Mouse (Mus musculus): ENCODE measurements around the gene Mllt3.
A peak's percentile ranks its signal among the peaks of the same experiment; 100 is the strongest.

Gene Mllt3

DNA sequence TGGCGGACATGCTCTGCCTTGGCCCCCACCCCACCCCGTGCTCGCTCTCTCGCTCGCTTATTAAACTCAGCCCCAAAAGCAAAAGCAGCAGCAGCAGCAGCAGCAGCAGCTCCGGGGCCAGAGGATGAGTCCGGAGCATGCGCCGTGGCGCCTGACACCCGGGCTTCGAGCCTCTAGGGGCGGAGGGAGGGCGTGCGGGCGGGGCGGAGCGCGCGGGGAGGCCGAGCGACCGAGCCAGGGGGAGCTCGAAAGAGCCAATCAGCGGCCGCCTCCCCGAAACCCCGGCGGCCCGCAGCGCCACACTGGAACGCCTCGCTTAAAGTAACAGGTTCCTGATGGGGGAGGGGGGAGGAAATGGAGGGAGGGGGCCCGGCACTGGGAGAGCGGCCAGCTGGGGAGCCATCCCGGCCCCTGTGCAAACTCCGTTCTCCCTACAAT is at the start of gene Mllt3:
Gene Mllt3, minus strand, starts transcription at position 149 of the 438 bp plus-strand sequence.
- DNase-seq = peak; percentile 95 to 97

DNA sequence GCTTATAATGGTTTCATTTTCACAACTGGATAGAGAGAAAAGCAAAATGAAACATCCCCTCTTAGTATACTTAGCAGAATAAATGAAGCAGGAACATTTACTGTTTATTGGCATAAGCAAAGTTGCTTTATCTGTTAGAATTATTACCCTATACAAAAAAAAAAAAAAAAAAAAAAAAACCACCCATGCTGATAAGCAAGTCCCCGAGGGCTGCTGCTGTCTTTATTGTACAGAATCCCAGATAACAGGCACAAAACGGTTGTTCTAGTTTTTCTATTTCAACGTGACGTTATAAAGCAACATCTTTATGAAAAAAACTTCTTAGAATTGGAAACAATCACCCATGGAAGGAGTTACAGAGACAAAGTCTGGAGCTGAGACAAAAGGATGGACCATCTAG is 49.2 kb upstream of the Mllt3 start:
- DNase-seq = no peak

DNA sequence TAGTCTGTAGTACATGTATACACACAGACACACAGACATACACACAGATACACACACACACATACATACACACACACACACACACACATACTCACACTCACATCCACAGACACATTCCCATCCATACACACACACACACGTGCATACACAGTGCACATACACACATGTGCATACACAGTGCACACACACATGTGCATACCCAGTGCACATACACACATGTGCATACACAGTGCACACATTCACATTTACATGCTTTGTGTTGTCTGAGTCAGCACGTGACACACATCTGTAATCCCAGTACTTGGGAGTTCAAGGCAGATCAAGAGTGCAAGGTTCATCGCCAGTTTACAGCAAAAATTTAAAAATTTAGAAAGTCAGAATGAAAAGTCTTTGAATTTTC is 48.7 kb upstream of the Mllt3 start:
- DNase-seq = no peak

DNA sequence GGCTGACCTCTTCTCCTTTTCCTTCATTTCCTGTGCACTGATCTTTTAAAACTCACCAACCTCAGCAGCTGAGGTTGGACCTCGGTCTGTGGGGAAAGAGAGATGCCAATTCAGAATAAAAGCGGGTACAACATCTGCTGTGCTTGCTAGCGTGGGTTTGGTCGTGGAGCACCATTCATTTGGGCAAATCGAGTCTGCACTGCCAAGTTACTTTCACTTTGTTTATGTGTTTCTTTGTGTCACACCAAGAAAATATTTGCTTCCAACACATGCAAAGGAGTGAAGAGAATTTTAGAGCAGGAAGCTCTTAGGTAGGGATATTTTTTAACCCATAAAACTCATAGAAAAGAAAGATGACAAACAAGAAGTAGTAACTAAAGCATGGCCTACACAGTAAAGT is 48.3 kb upstream of the Mllt3 start:
- no peak for DNase-seq

DNA sequence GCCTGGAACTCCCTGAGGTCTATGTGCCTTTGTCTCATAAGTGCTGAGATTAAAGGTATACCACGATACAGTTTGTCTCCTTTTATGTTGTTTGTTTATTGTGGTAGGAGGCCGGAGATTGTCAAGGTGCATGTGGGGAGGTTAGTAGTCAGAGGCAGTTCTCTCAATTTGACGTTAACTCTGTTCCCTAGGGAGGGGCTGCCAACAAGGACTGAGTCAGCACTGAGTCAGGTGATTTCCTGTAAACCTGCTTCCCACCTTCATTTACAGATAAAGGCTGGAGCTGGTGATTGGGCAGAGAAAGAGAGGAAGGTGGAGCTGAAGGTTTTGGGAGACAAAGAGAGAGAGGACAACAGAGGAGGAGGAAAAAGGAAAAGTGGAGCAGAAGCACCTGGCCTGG is 45.8 kb upstream of the Mllt3 start:
- no peak for DNase-seq

DNA sequence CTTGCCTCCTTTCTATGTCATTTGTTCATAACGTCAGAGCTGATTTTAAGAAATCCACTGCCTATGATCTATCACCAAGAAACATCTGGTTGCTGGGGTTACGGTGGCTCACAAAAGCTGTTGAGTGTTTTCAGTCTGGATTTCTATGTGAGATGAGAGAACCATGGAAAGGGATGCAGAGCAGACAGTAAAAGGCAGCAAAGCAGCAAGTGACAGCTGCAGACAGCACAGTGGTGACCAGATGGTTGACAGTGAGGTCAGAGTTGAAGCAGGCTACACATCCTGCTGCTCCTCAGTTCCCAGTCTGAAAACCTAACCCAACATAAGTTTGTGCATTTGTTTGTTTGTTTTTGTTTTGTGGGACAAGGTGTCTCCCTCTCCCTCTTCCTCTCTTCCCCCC is 42.2 kb upstream of the Mllt3 start:
- no peak for DNase-seq

DNA sequence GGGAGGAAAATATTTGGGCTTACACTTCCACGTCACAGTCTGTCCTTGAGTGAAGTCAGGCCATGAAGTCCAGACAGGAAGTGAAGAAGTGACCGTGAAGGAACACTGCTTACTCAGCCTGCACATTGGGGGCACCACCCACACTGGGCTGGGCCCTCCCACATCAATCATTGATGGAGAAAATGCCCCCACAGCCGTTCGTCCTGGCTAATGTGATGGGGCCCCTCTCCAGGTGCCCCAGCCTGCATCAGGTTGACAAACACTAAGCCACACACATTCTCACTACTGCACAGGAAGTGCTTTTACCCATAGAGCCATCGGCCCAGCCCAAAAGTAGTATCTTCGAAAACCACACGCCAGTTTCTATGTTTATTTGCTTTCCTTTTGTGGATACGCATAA is 13.1 kb upstream of the Mllt3 start:
- DNase-seq = no peak

DNA sequence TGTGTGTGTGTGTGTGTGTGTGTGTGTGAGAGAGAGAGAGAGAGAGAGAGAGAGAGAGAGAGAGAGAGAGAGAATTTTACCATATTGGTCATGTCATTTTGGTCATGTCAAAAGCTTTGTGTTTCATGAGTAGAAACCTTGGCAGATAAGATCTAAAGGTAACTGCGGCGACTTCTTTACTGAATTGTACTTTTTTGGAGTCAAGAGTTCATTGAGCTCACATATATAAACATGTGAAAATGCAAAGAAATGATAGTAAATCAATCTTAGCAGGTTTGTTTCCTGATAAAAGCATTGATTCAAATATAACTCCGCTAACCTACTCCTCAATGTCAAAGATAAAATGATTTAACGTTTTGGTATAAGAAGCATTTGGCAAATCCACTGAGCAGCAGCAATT is 12.0 kb upstream of the Mllt3 start:
- DNase-seq = no peak

DNA sequence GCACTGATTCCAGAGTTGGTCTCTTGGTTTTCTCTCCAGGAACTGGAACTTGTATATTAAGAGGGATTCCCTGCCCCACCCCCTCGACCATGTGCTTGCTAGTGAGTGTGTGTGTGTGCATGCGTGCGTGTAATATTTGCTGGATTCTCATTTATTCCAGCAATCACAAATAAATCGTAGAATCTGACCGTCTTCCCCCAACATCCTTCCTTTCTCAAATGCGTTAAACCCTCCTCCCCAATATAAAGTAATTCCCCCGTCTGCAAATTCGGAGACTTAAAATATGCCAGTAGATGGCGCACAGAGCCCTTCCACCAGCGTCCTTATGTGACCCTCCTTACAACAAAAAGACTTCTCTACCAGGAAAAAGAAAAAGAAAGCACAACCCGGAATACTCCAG is 2.2 kb upstream of the Mllt3 start:
- DNase-seq = peak; percentile 60 to 63

DNA sequence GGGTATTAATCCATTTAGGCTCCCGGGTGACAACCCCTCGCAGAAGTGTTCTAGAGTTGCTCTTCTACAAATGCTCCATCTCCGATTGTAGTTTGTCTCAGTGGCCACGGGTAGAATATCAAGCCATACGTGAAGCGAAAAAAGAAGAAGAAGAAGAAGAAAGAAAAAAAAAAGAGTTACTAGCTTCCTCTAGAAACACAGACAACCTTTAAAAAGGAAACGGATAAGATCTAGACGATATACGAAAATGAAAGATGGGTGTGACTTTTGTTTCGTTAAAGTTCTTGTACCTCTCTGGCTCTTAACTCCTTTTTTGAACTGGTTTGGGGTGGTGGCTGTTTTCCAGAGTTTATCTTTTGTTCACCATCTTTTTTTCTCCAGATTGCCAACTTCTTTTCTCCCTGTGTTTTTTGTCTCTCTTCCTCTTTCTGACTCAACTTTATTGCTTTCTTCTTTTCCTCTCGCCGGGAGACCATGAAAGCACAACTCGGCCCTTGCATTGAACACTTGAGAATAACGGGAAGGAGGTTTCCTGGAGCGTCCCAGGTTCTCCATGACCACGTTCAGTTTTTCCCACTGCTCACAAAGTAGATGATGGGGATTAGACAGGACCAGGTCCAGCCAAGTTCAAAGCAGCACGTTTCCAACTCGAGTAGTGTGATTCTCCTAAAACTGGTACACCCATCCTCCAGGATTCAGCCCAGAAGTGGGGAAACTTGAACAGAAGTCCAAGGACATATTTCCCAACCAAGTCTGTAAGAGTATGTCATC is 1.4 kb upstream of the Mllt3 start:
- peak in 1 of 2 experiments; percentile 7 for DNase-seq

DNA sequence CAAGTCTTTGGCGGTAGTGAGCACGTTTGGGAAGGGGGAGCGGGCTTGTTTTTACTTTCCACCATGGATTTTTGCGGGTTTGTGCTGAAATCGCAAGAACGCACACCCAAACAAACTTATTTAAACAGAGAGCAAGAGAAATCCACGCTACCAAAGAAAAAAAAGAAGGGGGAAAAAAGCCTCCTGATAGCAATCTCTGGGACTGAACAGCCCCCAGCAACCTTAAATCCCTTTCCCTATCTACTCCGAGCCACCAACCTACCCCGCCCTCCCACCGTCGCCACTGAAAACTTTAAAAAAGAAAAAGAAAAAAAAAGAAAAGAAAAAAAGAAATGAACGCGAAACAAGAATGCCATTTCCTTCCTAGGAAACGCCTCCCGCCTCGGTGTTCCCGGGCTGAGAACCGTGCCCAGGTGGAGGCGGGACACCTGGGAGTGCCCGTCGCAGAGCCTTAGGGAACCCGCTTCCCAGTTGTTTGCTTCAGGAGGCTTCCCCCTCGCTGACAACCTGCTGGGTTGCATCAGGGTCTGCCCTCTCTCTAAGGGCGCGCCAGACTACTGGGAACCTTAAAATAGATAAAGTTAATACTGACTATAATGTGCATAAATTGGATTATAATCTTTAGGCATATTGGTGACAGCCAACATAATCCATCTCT is 694 bp upstream of the Mllt3 start:
- peak; percentile 26 to 35 for DNase-seq

DNA sequence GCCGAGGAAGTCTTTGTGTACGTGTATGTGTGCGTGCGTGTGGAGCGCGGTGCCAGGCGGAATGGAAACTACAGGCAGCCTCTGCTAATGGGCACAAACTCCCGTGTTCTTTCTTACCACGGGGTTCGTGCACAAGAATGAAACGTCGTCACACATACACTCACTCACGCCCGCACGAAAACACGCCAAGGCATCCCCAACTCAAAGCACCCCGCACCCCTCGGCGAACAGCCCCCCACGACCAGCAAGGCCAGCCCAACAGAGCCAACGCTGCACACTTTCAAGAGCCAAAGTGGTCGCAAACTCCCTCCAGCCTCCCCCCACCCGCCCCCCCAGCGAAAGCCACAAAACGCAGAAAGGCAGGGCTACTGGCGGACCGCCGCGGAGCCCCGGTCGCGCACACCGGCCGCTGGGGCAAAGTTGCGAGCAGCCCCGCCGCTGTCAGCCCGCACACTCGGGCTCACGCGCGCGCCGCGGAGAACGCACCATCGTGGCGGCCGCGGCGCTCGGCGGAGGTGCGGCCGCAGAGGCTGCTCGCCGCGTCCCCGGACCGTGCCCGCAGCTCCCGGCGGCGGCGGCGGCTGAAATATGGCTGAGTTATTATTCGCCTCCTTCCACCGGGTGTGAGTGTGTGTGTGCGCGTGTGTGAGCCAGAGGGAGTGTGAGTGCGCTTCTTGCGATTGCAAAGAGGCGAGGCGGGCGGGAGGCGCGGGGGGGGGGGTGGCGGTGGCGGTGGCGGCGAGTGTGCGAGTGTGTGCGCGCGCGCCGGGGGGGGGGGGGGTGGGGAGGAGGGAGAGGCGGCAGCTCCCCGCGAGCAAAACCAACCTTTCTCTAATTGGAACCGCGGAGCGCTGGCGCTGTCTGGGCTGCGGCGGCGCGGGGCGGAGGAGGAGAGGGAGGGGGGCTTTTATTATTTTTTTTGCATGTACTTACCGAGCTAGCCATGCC is 739 bp downstream of the Mllt3 start:
- DNase-seq = peak; percentile 63 to 77

DNA sequence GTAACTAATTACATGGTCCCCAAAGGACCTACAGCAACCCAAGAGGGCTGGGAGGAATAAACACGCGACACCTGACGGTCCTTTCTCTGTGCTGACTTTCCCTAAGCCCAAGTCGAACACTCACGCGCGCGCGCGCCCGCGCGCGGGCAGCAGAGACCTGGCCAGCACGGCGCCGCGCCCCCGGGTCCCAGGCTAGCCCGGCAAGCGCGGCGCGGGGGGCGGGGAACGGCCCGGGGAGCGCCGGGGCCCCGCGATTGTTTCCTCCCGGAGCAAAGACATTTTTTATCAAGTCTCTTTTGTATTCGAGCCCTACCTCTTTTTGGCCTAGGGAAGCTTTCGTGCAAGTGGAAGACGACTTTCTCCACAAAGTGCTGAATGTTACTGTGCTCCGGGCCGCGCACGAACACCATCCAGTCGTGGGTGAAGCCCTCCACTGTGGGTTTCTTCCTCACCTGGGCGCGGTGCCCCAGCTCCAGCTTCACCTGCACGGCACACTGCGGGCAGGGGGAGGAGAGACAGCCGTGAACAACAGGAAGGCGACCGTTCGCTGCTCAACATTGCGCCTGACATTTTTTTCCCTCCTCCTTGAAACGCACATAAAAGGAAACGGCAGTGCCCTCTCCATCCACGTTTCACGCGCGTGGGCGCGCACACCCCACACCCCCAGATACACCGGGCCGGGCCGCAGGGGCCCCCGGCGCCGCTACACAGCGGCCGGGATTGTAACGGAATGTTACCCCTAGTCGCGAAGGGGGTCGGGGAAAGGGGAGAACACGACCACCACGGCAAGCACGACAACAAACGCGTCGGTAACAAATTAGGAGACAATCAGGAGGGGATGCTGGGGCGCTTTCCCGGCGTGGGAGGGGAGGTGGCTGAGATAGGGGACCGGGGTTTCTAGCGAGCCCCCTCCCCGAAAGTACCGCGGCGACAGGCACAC is 1.7 kb downstream of the Mllt3 start:
- DNase-seq = peak; percentile 73 to 79

DNA sequence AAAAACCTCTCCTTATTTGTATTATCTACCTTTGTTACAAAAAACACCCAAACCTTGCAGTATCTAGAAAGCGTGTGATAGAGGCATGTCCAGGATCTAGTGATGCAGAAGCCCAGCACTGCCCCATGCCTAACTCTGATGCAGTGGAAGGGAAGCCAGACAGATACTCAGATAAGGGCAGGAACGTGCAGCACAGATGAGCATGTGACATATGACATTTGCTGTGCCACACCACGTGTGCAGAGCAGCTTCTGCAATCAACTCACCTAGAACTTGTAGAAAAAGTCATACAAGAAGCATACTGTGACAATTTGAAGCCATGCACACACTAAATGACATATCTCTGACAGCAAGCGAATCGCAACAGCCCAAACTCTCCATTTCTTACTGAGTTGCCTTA is 9.6 kb downstream of the Mllt3 start:
- DNase-seq = no peak

DNA sequence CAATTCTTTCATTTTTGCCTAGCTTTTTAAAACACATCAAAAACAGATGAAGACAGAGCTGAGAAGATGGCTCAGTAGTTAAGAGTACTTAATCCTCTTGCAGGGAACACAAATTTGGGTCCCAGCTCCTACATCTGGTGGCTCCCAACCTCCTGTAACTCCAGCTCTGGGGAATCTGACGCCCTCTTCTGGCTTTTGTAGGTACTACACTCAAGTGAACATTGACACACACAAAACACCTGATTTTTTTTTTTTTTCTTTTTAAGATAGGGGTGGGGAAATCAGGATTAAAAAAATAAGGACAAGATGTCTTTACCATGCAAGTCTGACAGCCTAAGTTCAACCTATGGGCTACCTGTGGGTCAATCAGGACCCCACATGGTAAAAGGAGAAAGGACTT is 10.5 kb downstream of the Mllt3 start:
- peak in 1 of 2 experiments; percentile 9 for DNase-seq

DNA sequence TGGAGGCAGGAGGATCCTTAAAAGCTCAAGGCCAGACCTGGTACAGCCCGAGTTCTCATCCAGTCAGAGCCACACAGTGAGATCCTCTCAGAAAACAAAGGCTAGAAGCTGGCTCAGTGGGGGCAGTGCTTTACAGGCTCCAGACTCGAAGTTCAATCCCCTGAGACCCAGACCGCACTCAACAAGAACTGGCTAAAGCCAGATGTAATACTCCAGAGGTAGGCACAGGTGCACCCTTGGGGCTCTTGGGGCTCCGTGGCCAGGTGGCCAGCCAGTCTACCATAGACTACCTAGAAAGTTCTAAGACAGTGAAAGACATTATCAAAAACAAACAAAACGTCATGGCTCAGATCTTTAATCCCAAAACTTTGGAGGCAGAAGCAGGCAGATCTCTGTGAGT is 12.7 kb downstream of the Mllt3 start:
- DNase-seq = no peak

DNA sequence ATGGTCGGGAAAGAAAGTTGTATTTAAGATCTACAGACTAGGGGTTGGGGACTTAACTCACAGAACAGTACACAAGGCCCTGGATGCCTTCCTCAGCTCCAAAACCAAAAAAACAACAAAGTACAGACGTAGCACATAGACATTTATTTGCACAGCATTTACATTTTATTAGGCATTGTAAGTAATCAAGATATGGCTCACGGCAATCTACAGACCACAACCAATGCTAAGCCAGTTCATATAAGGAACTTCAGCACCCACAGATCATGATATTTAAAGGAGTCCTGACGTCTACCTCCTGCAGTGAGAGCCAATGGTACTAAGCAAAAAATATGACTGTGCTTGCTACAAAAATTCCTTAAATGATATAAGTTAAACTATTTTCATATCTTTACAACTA is 13.5 kb downstream of the Mllt3 start:
- DNase-seq = no peak

DNA sequence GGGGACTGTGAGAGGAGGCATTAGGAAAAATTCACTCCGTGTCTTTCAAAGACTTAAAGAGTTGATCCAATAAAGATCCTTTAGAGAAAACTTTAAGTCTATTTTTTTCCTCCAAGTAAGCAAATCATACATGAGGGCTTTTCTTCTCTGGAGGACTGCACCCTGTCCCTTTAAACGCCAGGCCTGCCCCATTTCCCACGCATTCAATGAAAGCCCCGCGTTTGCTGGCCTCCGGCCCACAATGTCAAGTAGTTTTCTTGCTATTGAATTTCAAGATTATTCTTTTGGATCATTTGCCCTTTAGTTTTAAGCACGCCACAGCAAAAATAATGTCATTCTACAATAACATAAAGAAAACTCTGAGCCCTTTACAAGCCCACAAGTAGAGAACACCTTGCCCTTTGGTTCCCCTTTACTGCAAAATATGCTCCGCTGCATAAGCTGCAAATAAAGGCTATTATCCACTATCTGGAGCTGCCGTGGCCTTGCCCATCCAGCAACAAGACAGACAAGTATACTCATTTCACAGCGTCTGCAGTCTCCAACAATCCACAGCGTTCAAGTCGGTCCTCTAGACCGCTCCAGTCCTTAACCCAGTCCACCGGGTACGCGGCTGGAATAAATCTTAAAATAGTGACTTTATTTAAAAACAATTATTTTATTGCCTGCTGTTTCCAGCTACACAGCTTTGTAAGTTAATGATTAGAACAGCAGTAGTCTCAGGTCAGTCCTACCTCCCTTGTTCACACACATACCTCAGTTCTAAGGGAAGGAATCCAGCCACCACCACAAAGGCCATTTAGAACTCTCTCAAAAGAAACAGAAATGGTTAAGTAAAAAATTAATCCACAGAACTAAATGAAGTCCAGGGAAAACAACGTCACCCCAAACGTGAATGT is 15.5 kb downstream of the Mllt3 start:
- no peak for DNase-seq

DNA sequence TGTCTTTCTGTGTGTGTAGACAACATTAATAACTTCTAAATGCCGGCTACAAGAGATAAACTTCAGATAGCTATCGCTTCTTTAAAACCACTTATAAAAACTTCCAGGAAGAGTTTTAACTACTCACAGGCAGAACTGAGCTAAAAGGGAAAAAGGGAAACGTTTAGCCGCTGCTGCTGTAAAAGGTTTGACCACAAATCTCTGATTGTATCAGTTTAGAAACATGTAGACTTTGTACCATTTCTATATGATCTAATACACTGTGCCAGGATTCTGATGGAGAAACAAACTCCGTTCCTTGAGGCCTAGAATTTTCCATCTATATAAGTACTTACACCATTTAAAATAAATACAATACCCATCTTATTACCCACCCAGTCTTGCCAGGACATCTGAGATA is 17.4 kb downstream of the Mllt3 start:
- DNase-seq = no peak

DNA sequence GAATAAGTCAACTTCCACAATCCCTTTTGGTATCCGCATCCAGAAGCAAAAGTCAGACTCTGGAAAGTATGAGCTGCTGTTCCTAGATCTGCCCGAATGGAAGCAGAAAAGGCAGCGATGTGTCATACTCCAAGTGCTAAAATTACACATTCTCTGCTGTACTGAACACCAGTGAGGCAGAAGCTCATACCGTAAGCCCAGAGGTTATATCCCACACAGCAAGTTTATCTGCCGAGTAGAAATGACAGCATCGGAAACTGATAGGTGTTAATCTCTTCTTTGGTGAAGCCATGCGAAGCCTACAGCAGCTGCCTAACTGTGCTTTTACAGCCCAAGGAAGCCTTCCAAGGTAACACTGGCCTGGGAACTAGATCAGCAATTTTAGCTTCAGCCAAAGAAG is 17.9 kb downstream of the Mllt3 start:
- no peak for DNase-seq

DNA sequence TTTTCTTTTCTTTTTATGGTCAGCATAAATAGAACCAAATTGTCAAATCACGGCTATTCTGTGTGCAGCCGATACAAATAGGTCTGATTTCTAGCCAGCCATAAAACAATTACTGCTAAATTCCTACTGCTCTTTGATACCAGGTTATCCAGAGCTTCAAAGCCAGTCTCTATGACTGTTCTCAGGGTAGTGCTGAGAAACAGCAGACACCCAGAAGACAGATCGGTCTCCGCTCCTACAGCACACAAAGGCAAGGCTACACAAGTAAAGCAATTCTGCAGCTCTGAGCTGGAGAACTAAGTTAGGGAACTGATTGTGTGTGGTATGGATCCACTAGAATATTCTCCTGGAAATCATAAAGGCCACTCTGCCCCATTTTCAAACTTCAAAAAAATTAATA is 20.4 kb downstream of the Mllt3 start:
- DNase-seq = no peak

All from cerebellum, adult 18-20 months (tissue).